Mouse (Mus musculus) limb, embryonic 10.5 days (tissue): ENCODE measurements around the gene Frat1. TPM values are rescaled to one million over a fixed set of nuclear protein-coding genes. Genes with fewer than 3 reads are reported as not detected.
"Not testable (repeated sequence)": the region's sequence is repeated elsewhere in the genome, so short reads cannot be mapped to it uniquely, and the experiment has no call there.

ENCODE experiments used
- DNase-seq: peaks from one replicate; pipeline ENCODE4 v3.0.0-alpha.2; 2017; ENCODE audit warnings: low spot score
- H3K27ac ChIP-seq: fragments of 300-500 bp; sonication (generic); 2 replicates; pipeline ENCODE4 v1.5.1; 2016; ENCODE audit warnings: mild to moderate bottlenecking
- H3K27me3 ChIP-seq: fragments of 300-500 bp; sonication (generic); 2 replicates; pipeline ENCODE4 v1.6.1; 2016; ENCODE audit warnings: low read depth, mild to moderate bottlenecking; ENCODE audit not compliant: poor library complexity, severe bottlenecking
- H3K36me3 ChIP-seq: fragments of 300-500 bp; sonication (generic); 2 replicates; pipeline ENCODE4 v1.6.1; 2016; ENCODE audit warnings: mild to moderate bottlenecking, moderate library complexity
- H3K4me1 ChIP-seq: fragments of 300-500 bp; sonication (generic); 2 replicates; pipeline ENCODE4 v1.6.1; 2016
- H3K4me3 ChIP-seq: fragments of 300-500 bp; sonication (generic); 2 replicates; pipeline ENCODE4 v1.5.1; 2016; ENCODE audit warnings: mild to moderate bottlenecking, moderate library complexity
- H3K9me3 ChIP-seq: fragments of 300-500 bp; sonication (generic); replicated peaks from 2 replicates; pipeline ENCODE4 v1.6.1; 2016; ENCODE audit warnings: mild to moderate bottlenecking
- WGBS: fragments of 180-500 bp; shearing (Covaris S2); methylation state at CpG from one replicate; pipeline ENCODE4 v1.1.7; 2016; 5-methylcytosine and 5-hydroxymethylcytosine counted together
- polyA plus RNA-seq: library from polyadenylated mRNA; unstranded; fragments of >200 nt; fragmentation: Nextera tagmentation; extraction: Ambion mirVana; gene quantifications from 2 replicates; pipeline ENCODE4 v1.2.1, GENCODE M21; 2016

Gene Frat1
- polyA plus RNA-seq, 1 experiment from 2014 or later: 4.9 TPM

DNA sequence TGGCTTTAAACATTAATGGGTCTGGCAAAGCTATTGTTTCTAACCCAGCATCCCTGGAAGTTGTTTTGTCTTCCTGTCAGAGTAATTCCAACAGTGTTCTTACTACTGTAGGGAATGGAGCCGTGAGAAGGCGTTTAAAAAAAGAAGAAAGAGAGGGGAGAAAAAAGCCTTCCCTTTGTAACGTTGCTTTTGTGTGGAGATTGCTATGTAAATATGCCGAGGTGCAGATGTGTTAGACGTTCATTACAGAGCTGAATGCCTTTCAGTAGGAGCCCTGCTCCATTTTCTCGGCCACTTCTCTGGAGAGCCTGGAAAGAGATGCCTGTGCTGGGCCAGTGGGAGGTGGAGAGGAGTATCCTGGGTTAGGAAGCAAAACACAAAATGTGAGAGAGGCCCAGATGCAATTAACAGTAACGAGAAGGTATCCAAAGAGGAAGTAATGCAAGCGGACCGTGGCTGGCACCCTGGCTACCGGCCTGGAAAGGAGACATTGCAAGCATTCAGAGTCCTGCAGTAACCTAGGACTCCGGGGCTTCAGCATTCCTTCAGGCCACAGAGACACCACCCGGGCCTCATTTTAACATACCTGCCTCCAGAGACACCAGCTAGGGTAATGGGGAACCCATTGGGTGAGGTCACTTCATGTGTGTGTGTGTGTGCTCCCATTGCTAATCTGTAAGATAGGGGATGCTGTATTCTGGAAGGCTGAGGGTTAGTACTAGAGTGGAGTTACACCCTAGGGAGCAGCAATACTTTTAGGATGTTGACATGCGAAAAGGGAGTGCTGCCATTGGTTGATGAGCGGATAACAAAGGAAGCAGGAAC, 21.2 kb downstream of the Frat1 start:
- peaks cover 10% of the 10 kb centered on the region for H3K27me3 ChIP-seq
- DNase-seq: no peak
- peak overlapping the region; percentile 66 for H3K27ac ChIP-seq
- no peaks in the 10 kb centered on the region for H3K36me3 ChIP-seq
- H3K9me3 ChIP-seq: no peaks in the 10 kb centered on the region
- peaks cover 34% of the 10 kb centered on the region for H3K4me1 ChIP-seq
- H3K4me3 ChIP-seq: no peak overlapping the region
- WGBS: 38% methylated on average over 14 of the region's 14 CpGs

DNA sequence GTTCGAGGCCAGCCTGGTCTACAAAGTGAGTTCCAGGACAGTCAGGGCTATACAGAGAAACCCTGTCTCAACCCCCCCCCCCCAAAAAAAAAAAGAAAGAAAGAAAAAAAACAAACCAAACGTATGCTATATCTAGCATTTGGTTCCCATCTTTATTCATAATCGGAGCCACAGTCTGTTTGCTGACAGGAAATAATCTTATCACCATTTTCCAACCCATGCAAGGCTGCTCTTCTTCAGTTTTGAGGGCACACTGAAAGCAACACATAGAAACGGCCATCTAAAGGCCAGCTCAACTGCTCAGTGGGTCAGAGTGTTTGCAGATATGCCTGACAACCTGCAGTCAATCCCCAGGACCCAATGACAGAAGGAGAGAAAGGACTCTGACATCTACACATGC, 22.7 kb downstream of the Frat1 start:
- peaks cover 22% of the 10 kb centered on the region for H3K4me1 ChIP-seq
- 80% methylated on average over 4 of the region's 4 CpGs for WGBS
- H3K27ac ChIP-seq: no peak overlapping the region
- H3K9me3 ChIP-seq: no peaks in the 10 kb centered on the region
- H3K36me3 ChIP-seq: no peaks in the 10 kb centered on the region
- no peak overlapping the region for H3K4me3 ChIP-seq
- no peaks in the 10 kb centered on the region for H3K27me3 ChIP-seq
- no peak for DNase-seq

- Histone ChIP-seq H3K27me3 (no peaks in the 10 kb centered on the region), H3K27ac (no peak overlapping the region), H3K9me3 (no peaks in the 10 kb centered on the region), H3K4me3 (no peak overlapping the region), H3K36me3 (peaks cover 19% of the 10 kb centered on the region), H3K4me1 (peaks cover 13% of the 10 kb centered on the region)
- DNase-seq: no peak
- WGBS: 88% methylated on average over 5 of the region's 5 CpGs
Measured at GRCm38 (mm10) chr19:41857086-41857762, 27.5 kb downstream of the Frat1 start.

- no peak for DNase-seq
- WGBS: 85% methylated on average over 3 of the region's 3 CpGs
- Histone ChIP-seq H3K9me3 (no peaks in the 10 kb centered on the region), H3K27me3 (no peaks in the 10 kb centered on the region), H3K27ac (no peak overlapping the region), H3K4me3 (no peak overlapping the region), H3K4me1 (peaks cover 13% of the 10 kb centered on the region), H3K36me3 (peaks cover 25% of the 10 kb centered on the region)
Measured at GRCm38 (mm10) chr19:41857816-41858310, 28.1 kb downstream of the Frat1 start.

- Histone ChIP-seq H3K9me3 (no peaks in the 10 kb centered on the region), H3K27me3 (no peaks in the 10 kb centered on the region), H3K36me3 (peaks cover 100% of the 10 kb centered on the region), H3K4me3 (no peak overlapping the region), H3K27ac (no peak overlapping the region), H3K4me1 (no peaks in the 10 kb centered on the region)
- 90% methylated on average over 8 of the region's 8 CpGs for WGBS
- no peak for DNase-seq
Measured at GRCm38 (mm10) chr19:41866707-41867106, 36.9 kb downstream of the Frat1 start.

DNA sequence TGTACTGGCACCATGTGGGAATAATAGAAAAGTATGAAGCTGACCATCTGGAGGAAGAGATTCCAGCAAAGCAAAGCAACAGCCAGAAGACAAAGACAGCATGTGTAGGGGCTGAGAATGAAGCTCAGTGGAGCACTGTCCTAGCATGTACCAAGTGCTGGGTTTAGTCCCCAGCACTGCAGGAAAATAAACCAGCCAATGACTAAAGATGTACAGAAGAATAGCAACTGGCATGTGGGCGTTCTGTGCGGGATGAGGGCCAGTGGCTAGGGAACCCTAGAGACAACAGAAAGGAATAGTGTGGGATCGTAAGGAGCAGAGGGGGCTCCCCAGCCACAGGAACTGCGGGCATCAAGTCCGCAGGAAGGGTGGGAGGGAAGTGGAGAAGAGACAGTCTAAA, 39.5 kb downstream of the Frat1 start:
- Histone ChIP-seq H3K4me1 (no peaks in the 10 kb centered on the region), H3K27me3 (no peaks in the 10 kb centered on the region), H3K9me3 (no peaks in the 10 kb centered on the region), H3K36me3 (peaks cover 100% of the 10 kb centered on the region), H3K27ac (no peak overlapping the region), H3K4me3 (no peak overlapping the region)
- 97% methylated on average over 5 of the region's 5 CpGs for whole genome bisulfite sequencing
- no peak for DNase-seq

DNA sequence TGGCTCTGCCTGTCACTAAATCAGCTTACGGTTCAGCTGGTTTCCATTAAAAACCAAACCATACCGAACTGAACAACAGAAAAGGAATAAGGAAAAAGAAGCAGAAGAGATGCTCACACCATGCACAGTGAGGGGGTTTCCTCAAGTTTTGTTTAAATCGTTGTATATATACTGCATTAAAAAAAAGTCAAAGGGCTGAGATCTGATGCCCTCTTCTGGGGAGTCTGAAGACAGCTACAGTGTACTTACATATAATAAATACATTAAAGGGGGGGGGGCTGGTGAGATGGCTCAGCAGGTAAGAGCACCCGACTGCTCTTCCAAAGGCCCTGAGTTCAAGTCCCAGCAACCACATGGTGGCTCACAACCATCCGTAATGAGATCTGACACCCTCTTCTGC, 40.2 kb downstream of the Frat1 start:
- 89% methylated on average over 5 of the region's 5 CpGs for WGBS
- H3K4me3 ChIP-seq, H3K4me1 ChIP-seq, H3K9me3 ChIP-seq, H3K27me3 ChIP-seq, DNase-seq, H3K27ac ChIP-seq: not testable (repeated sequence)
- peaks cover 100% of the 10 kb centered on the region for H3K36me3 ChIP-seq

DNA sequence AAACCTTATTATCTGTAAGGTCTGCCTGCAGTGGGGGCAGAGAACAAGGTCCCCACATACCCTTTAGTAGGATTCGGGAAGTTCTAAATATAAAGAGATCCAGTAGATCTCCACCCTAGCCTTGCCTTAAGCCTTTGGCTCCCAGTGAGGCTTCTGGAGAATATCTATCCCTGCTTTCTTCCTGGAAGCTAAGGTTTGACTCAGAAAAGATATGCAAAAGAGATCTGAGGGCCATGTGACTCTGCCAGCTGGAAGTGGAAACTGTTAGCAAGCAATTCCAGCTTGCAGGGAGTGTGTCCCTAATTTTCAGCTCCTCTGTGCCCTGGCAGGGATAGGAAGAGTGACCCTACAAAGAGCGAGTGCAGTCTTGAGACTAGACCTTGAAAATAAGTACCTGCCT, 42.5 kb downstream of the Frat1 start:
- no peaks in the 10 kb centered on the region for H3K27me3 ChIP-seq
- no peak overlapping the region for H3K4me3 ChIP-seq
- H3K36me3 ChIP-seq: peaks cover 100% of the 10 kb centered on the region
- 91% methylated on average over 2 of the region's 2 CpGs for WGBS
- H3K9me3 ChIP-seq: no peaks in the 10 kb centered on the region
- DNase-seq: no peak
- no peaks in the 10 kb centered on the region for H3K4me1 ChIP-seq
- H3K27ac ChIP-seq: no peak overlapping the region

- 95% methylated on average over 14 of the region's 14 CpGs for WGBS
- Histone ChIP-seq H3K9me3 (no peaks in the 10 kb centered on the region), H3K27me3 (no peaks in the 10 kb centered on the region), H3K4me3 (no peak overlapping the region), H3K4me1 (no peaks in the 10 kb centered on the region), H3K27ac (no peak overlapping the region), H3K36me3 (peaks cover 95% of the 10 kb centered on the region)
- no peak for DNase-seq
Measured at GRCm38 (mm10) chr19:41874356-41874755, 44.6 kb downstream of the Frat1 start.

- DNase-seq: no peak
- H3K9me3 ChIP-seq: no peaks in the 10 kb centered on the region
- no peaks in the 10 kb centered on the region for H3K27me3 ChIP-seq
- H3K4me1 ChIP-seq: no peaks in the 10 kb centered on the region
- H3K27ac ChIP-seq: no peak overlapping the region
- no peak overlapping the region for H3K4me3 ChIP-seq
- 97% methylated on average over 4 of the region's 4 CpGs for WGBS
- peaks cover 92% of the 10 kb centered on the region for H3K36me3 ChIP-seq
Measured at GRCm38 (mm10) chr19:41881842-41882241, 52.1 kb downstream of the Frat1 start.

Other genes starting within 250 kb of the Frat1 start
- gene Gm340, start 247.6 kb upstream of the Frat1 start, polyA plus RNA-seq: 2.3 and 2.8 TPM in 2 replicates
- gene Slit1, start 86.3 kb upstream of the Frat1 start, polyA plus RNA-seq: 0.97 and 1.1 TPM in 2 replicates
- 45.7 and 47.1 TPM in 2 replicates for gene Arhgap19, start 27.9 kb upstream of the Frat1 start, polyA plus RNA-seq
- gene Frat2, start 18.2 kb downstream of the Frat1 start, polyA plus RNA-seq: 1.9 and 3.0 TPM in 2 replicates
- 31.9 and 39.8 TPM in 2 replicates for gene Rrp12, start 66.2 kb downstream of the Frat1 start, polyA plus RNA-seq
- 900 and 1,117 TPM in 2 replicates for gene Pgam1, start 82.0 kb downstream of the Frat1 start, polyA plus RNA-seq
- gene Exosc1, start 103.5 kb downstream of the Frat1 start, polyA plus RNA-seq: 91.7 and 102 TPM in 2 replicates
- gene Zdhhc16, start 103.5 kb downstream of the Frat1 start, polyA plus RNA-seq: 92.0 and 96.5 TPM in 2 replicates
- 39.9 and 52.5 TPM in 2 replicates for gene Mms19, start 151.2 kb downstream of the Frat1 start, polyA plus RNA-seq
- gene Ubtd1, start 151.8 kb downstream of the Frat1 start, polyA plus RNA-seq: 14.2 and 15.1 TPM in 2 replicates
- gene Ankrd2, start 206.0 kb downstream of the Frat1 start, polyA plus RNA-seq: not detected in 2 replicates
- 1.1 and 1.3 TPM in 2 replicates for gene Hoga1, start 215.6 kb downstream of the Frat1 start, polyA plus RNA-seq
- 0.24 TPM in 1 of 2 replicates, not detected in the other for gene 4933411K16Rik, start 222.3 kb downstream of the Frat1 start, polyA plus RNA-seq